Mouse (Mus musculus): ENCODE results near the gene Oas1f. TPM values are rescaled to one million over a fixed set of nuclear protein-coding genes. Genes with fewer than 3 reads are reported as not detected.
"Not testable (repeated sequence)": the region's sequence is repeated elsewhere in the genome, so short reads cannot be mapped to it uniquely, and the experiment has no call there.

Oas1f gene
- polyA plus RNA-seq, 1 experiment from 2014 or later, result not detected

DNA sequence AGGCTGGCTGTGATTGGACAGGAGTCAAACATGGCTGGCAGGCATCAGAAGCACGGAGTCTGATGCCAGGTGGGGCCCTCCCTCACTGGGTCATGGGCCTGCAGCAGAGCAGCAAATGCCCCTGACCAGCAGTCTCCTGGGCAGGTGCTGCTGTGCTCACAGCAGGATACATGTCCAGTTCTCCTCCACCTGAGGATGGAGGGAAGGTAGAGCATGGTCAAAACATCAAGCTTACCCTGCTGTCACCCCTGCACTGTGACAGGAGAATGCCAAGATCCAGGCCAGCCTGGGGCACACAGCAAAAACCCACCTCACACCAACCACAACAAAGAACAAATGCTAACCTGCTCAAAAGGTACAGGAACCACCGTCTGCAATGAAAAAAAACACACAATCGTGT is 29.7 kb downstream of the Oas1f start:
- H3K27ac ChIP-seq; ATAC-seq; H3K4me3 ChIP-seq (replicated peaks); H3K27me3 ChIP-seq; H3K9me3 ChIP-seq; H3K4me2 ChIP-seq (replicated peaks); H3K4me1 ChIP-seq (replicated peaks); H3K9ac ChIP-seq (replicated peaks); H3K36me3 ChIP-seq: not testable (repeated sequence)
- 70% methylated on average over 2 of the region's 3 CpGs for WGBS

- H3K9ac ChIP-seq (replicated peaks); H3K4me2 ChIP-seq (replicated peaks); H3K9me3 ChIP-seq; H3K4me1 ChIP-seq (replicated peaks); H3K4me3 ChIP-seq (replicated peaks); ATAC-seq; H3K36me3 ChIP-seq; H3K27ac ChIP-seq; H3K27me3 ChIP-seq: not testable (repeated sequence)
- 86% methylated on average over 2 of the region's 2 CpGs for WGBS
These were observed 30.2 kb downstream of the Oas1f start for GRCm38 (mm10) chr5:120877407-120877806.

DNA sequence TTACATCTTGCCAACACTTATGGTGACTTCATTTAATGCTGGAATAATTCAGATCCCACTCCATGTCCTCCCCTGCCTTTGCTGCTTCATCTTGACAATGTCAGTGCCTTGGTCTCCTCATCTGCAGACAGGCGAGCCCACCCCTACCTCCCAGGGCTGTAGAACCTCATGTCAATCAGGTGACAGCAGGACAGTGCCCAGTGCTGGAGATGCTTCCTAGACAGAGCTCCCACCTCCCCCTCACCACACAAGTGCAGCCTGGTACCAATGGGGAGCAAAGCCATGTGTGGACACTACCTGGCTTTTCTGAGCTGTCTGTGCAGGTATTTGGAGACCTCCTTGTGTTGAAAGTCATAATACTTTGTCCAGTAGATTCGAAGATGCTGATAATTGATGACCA is 31.6 kb downstream of the Oas1f start:
- WGBS, result 70% methylated on average over 2 of the region's 2 CpGs
- H3K4me2 ChIP-seq (replicated peaks), result not testable (repeated sequence)

DNA sequence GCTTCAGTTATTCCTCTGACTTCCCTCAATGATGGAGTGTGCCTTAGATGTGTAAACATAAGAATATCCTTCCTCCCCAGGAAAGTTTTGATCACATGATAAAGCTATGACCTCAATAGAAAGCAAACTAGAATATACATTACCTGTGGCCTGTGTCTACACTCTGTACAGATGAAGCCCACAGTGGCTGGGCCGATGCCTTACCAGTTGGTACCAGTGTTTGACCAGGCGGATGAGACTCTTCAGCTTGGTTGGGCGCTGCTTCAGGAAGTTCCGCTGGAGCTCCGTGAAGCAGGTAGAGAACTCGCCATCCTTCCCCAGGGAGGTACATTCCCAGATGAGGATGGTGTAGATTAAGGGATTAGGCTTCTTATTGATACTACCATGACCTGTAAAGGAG is 34.5 kb downstream of the Oas1f start:
- 91% methylated on average over 6 of the region's 6 CpGs for WGBS
- not testable (repeated sequence) for H3K4me1 ChIP-seq (replicated peaks); H3K4me2 ChIP-seq (replicated peaks); H3K9me3 ChIP-seq; H3K9ac ChIP-seq (replicated peaks); H3K27me3 ChIP-seq; H3K4me3 ChIP-seq (replicated peaks); H3K36me3 ChIP-seq; ATAC-seq; H3K27ac ChIP-seq

More for the DNA sequence above, 31.6 kb downstream of the Oas1f start:
- H3K9me3 ChIP-seq; H3K4me3 ChIP-seq (replicated peaks); H3K27me3 ChIP-seq; H3K27ac ChIP-seq; H3K9ac ChIP-seq (replicated peaks); ATAC-seq; H3K36me3 ChIP-seq; H3K4me1 ChIP-seq (replicated peaks): not testable (repeated sequence)

DNA sequence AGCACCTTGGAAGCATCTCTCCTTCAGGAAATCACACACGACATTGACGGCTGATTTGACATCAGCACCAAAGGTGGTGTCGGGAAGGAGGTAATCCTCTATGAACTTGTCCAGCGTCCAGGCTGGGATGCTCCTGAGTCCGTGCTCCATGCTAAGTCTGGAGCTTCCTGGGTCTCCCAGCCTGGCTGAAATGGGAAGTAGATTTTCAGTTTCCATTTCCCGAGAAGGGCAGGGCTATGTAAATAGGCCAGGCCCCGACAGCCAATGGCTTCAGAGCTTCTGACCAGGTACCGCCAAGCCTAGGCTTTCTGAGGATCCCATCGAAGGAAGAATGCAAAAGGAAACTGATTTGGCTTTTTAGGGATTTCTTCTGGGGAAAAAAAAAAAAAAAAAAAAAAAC is 40.2 kb downstream of the Oas1f start, which contains the start of gene Oas1g:
Gene Oas1g (minus strand): TSS at position 201 of the 400 bp plus-strand sequence.
- not testable (repeated sequence) for H3K9me3 ChIP-seq; H3K36me3 ChIP-seq; H3K9ac ChIP-seq (replicated peaks); H3K4me3 ChIP-seq (replicated peaks); H3K4me1 ChIP-seq (replicated peaks); H3K4me2 ChIP-seq (replicated peaks); H3K27ac ChIP-seq; ATAC-seq; H3K27me3 ChIP-seq
- 47% methylated on average over 7 of the region's 9 CpGs for WGBS

- H3K36me3 ChIP-seq, result no peaks in the 10 kb centered on the region
- H3K9me3 ChIP-seq, result no peaks in the 10 kb centered on the region
- H3K27ac ChIP-seq, result no peak overlapping the region
- H3K27me3 ChIP-seq, result no peaks in the 10 kb centered on the region
- H3K4me1 ChIP-seq (replicated peaks), result no peaks in the 10 kb centered on the region
- WGBS, result 57% methylated on average over 6 of the region's 6 CpGs
- H3K9ac ChIP-seq (replicated peaks), result no peak overlapping the region
- H3K4me2 ChIP-seq (replicated peaks), result no peak overlapping the region
- no peak for ATAC-seq
- H3K4me3 ChIP-seq (replicated peaks), result no peak overlapping the region
These were observed 40.7 kb downstream of the Oas1f start for GRCm38 (mm10) chr5:120887831-120888230.

DNA sequence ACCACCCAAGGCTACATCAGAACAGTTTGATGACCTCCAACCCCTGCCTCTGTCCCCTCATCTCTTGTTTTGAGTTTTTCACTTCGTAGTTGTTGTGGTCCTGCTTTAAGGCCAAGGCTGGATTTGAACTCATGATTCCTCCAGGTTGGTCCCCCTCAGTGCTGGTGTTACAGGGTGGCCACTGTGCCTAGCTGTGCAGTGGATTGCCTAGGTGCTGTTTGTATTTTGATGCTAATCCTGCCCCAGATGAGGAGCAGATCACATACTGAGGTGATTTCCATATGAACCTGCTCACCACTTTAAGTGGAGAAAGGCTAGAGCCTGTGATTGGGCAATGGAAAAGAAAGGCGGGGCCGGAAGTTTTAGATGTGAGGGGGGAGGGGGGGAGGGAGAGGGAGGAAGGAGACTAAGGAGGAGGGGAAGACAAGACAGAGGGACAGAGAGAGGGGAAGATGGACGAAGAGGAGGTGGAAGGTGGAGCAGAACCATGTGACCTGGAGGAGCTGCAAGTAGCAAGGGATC is 41.2 kb downstream of the Oas1f start:
- not testable (repeated sequence) for H3K36me3 ChIP-seq; ATAC-seq; H3K27ac ChIP-seq; H3K4me1 ChIP-seq (replicated peaks); H3K9me3 ChIP-seq; H3K9ac ChIP-seq (replicated peaks); H3K4me3 ChIP-seq (replicated peaks); H3K4me2 ChIP-seq (replicated peaks); H3K27me3 ChIP-seq
- 52% methylated on average over 4 of the region's 4 CpGs for WGBS

GRCm38 (mm10) chr5:120890026-120890425 is 42.9 kb downstream of the Oas1f start:
- Histone ChIP-seq H3K9ac (replicated peaks) (no peak overlapping the region), H3K9me3 (no peaks in the 10 kb centered on the region), H3K4me1 (replicated peaks) (no peaks in the 10 kb centered on the region), H3K4me2 (replicated peaks) (no peak overlapping the region), H3K4me3 (replicated peaks) (no peak overlapping the region), H3K36me3 (no peaks in the 10 kb centered on the region), H3K27me3 (no peaks in the 10 kb centered on the region), H3K27ac (no peak overlapping the region)
- 86% methylated on average over 2 of the region's 2 CpGs for WGBS
- no peak for ATAC-seq

DNA sequence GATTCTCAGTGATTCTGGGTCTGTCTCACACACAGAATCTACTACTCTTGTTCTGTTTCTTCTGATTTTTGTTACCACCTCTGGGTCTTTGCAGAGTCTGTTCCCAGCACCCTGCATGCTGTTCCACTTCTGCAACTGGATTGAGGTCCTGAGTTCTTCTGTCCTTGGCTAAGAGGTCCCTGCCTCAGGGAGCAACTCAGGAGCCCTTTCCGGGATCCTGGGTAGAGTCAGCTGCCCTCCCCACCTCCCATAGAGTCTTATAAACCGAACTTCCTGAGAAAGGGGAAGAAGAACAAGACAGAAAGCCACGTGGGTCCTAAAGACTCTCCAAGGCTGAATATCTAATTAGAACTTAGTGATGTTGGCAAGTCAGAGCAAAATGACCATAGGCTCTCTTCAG is 43.8 kb downstream of the Oas1f start:
- ATAC-seq, result no peak
- Histone ChIP-seq H3K4me3 (replicated peaks) (no peak overlapping the region), H3K36me3 (no peaks in the 10 kb centered on the region), H3K4me2 (replicated peaks) (no peak overlapping the region), H3K9me3 (no peaks in the 10 kb centered on the region), H3K27me3 (no peaks in the 10 kb centered on the region), H3K9ac (replicated peaks) (no peak overlapping the region), H3K4me1 (replicated peaks) (0 out of 2 replicates have a peak, but pooled peaks cover 2% of the 10 kb centered on the region), H3K27ac (no peak overlapping the region)
- WGBS, result 56% methylated on average over 3 of the region's 3 CpGs

- WGBS, result 79% methylated on average over 2 of the region's 2 CpGs
- not testable (repeated sequence) for H3K9me3 ChIP-seq; H3K36me3 ChIP-seq; H3K4me2 ChIP-seq (replicated peaks); H3K27me3 ChIP-seq; H3K27ac ChIP-seq; H3K9ac ChIP-seq (replicated peaks); H3K4me3 ChIP-seq (replicated peaks); H3K4me1 ChIP-seq (replicated peaks); ATAC-seq
These were observed 44.5 kb downstream of the Oas1f start for GRCm38 (mm10) chr5:120891566-120892242.

DNA sequence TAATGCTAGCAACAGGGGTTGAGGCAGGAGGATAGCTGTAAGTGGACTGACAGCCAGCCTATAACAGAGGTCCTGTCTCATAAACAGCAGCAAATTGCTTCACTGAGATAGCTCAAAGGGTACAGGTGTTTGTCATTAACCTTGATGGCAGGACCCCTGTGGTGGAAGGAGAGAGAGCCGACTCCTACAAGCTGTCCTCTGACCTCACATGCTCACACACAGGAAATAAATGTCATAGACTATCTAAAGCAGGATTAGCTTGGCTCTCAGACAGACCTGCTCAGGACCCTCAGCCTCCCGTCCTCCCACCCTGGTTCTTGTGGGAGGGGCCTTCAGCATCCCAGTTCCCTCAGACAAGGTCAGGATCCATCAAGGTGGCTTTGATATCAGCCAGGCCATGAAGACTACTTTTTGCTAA is 45.1 kb downstream of the Oas1f start:
- Histone ChIP-seq H3K27me3 (no peaks in the 10 kb centered on the region), H3K4me1 (replicated peaks) (0 out of 2 replicates have a peak, but pooled peaks cover 2% of the 10 kb centered on the region), H3K9me3 (no peaks in the 10 kb centered on the region), H3K4me3 (replicated peaks) (no peak overlapping the region), H3K36me3 (no peaks in the 10 kb centered on the region), H3K9ac (replicated peaks) (no peak overlapping the region), H3K27ac (no peak overlapping the region), H3K4me2 (replicated peaks) (no peak overlapping the region)
- ATAC-seq, result no peak
- 84% methylated on average over 2 of the region's 2 CpGs for WGBS

- H3K27ac ChIP-seq; H3K27me3 ChIP-seq; H3K4me2 ChIP-seq (replicated peaks); H3K4me1 ChIP-seq (replicated peaks); H3K36me3 ChIP-seq; H3K9ac ChIP-seq (replicated peaks); ATAC-seq; H3K4me3 ChIP-seq (replicated peaks); H3K9me3 ChIP-seq: not testable (repeated sequence)
- 92% methylated on average over 4 of the region's 4 CpGs for WGBS
These were observed 46.7 kb downstream of the Oas1f start for GRCm38 (mm10) chr5:120893866-120894265.

GRCm38 (mm10) chr5:120894692-120895091 is 47.5 kb downstream of the Oas1f start:
- not testable (repeated sequence) for H3K4me3 ChIP-seq (replicated peaks); H3K4me2 ChIP-seq (replicated peaks); H3K27ac ChIP-seq; H3K36me3 ChIP-seq; H3K9ac ChIP-seq (replicated peaks); H3K9me3 ChIP-seq; H3K27me3 ChIP-seq; ATAC-seq; H3K4me1 ChIP-seq (replicated peaks)
- WGBS, result 80% methylated on average over 2 of the region's 2 CpGs
